Mouse (Mus musculus): Measurements from ENCODE around the gene Mpnd.

DNA sequence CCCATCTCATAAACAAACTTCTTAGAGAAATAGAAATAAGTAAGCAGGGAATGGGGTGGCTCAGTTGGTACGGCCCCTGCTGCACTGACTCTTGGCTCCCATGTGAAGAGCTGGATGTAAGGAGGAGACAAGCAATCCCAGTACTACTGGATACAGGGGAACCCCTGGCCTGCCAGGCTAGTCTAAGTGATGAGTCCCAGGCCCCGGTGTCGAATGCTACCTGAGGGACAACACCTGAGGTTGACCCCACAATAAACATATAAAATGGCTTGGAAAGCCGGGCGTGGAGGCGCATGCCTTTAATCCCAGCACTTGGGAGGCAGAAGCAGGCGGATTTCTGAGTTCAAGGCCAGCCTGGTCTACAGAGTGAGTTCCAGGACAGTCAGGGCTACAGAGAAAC, 25.9 kb downstream of the Mpnd start:
- no peak for TF ChIP-seq CTCF (IDR thresholded peaks at IDR 0.05; ENCODE audit: extremely low read depth, insufficient read length, insufficient replicate concordance, low read depth, low read length)
- TF ChIP-seq POLR2A (IDR thresholded peaks at IDR 0.05; ENCODE audit: low read depth, low read length): no peak
